Mouse (Mus musculus) gastrocnemius, postnatal 25 days (tissue): ENCODE measurements around the gene Stap2. TPM values are rescaled to one million over a fixed set of nuclear protein-coding genes. Genes with fewer than 3 reads are reported as not detected.

Experiments used
- DNase-seq: peaks from one replicate; pipeline ENCODE4 v3.0.0; 2022
- total RNA-seq, 2 experiments: library from RNA; stranded (reverse); gene quantifications; 1 replicate in 1 of 2; 2 replicates in 1 of 2; pipeline ENCODE4 v1.2.3; 2021

The Stap2 gene
- total RNA-seq, 2 experiments from 2014 or later: 2.6 to 4.9 TPM

DNA sequence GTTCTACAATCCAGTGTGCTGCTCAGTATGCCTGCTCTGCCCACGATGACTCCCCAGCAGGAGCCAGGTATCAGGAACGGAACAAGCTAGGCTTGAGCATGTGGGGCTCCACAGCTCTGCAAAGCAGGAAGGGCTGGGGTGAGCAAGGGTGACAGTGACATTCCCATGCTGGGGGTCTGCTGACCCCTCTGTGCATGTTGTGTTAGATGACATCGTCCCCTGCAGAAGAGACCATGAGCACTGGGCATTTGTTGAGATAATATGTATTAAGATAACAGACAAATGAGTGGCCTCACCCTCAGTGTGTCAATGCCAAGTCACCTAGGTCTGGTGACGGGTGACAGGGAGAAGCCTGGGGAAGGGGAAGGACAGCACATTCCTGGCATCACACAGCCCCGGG is 19.5 kb upstream of the Stap2 start:
- DNase-seq: no peak

DNA sequence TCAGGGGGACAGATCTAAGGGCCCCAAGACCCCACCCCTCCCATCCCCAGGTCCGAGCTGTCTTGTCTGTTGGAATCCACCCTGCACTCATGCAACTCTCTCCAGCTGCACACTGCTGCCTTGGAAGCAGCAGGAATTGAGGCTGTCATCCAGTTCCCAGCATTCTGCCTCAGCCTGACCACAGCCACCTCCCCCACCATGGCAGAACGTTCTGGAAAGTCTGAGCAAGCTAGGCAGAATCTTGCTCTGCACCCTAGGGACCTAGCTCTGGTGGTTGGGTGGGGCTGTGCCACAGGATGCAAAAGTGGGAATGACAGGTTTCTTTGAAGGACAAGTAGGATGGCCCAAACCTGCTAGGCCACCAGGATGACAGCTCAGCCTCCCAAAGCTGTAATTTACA is 19.1 kb upstream of the Stap2 start:
- no peak for DNase-seq

DNA sequence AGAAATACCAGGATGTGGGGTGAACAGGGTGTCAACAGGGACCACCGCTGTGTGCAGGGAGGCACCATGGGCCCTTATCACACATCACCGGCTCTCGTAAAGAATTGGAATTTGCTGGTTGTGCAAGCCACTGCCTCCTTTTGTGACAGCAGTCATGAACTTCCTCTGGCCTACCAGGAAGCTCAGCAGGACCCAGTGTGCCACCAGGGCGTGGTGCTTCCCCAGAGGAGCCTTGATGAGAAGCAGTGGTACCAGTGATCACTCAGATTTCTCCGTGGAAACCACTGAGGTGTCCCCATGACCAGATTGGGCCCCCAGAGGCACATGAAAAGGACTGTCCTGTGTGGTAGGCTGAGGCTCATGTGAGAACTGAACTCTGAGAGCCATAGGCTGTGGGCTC is 18.0 kb upstream of the Stap2 start:
- no peak for DNase-seq

DNA sequence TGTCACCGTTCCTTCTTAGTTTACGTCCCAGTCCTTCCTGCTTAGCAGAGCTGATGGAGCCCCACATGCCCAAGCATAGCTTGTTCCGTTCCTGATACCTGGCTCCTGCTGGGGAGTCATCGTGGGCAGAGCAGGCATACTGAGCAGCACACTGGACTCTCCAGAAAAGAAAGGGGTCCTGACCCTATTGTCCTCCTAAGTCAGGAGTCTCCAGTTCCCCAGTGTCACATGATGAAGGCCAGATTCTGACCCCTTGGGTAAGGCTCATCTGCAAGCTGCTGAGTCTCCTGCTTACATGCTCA is 17.6 kb upstream of the Stap2 start:
- DNase-seq: no peak

DNA sequence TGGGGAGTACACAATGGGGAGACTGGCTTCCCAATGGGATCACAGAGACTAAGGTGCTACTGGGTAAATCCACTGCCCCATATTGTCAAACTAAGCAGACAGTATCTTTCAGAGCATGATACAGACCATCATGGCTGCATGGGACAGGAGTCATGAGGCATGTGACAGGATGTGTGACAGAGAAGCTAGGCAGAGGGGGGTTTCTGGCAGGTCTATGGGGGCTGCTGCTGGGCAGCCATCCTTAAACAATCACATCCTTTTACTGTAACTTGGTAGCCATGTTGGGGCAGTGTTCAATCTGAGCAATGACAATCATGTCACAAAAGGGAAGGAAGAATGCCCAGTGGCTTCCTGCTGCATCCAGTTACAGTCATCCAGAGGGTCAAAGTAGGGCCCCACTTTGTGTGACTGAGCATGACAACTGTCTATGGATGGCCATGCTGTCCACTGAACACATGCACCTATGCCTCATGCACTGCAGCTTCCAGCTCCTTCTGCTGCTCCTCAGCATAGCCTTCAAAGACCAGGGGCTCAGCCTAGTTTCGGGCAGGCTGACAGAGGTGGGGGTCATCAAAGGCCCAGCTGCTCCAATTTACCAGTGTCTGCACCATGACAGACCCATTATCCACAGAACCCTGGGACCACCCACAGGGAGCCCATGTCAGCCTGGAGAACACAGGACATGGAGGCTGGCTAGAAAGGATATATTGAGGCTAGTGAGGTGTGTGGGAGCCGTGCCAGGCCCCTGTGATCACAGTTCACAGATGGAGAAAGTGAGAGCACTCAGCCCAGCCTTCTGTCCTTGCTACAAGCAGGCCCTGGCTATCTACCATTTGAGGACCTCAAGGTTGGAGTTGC is 17.0 kb upstream of the Stap2 start:
- DNase-seq: no peak

DNA sequence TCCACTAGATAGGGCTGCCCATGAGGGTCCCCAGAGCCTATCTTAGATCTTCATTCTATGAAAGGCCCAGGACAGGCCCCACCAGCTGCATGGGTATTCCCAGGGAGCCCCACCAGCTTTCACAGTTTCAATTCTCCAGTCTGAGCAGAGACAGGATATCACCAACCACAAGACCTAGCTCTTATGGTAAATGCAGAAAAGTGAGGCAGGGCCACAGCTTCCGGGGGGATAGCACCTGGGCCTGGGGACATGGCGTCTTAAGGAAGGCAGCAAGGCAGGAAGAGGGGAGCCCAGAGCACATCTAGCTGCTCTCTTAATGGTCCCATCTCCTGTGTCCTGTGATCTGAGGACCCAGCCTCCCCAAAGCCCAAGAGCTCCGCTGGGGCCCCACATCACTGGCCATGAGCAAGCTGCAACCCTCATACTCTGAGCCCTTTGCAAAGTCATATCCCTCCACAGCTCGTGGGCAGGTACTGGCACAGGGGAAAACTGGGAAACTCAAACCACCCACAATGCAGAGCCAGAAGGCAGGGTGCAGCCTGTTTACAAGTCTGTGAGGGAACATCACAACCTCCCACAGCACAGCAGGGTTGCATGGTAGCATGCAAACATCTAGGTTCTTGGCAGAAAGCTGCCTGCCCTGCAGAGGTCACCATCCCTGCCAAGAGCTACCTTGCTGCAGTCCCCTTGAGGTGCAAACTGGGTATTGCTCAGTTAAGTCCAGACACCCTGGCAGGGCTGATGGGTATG is 16.0 kb upstream of the Stap2 start:
- DNase-seq: no peak

DNA sequence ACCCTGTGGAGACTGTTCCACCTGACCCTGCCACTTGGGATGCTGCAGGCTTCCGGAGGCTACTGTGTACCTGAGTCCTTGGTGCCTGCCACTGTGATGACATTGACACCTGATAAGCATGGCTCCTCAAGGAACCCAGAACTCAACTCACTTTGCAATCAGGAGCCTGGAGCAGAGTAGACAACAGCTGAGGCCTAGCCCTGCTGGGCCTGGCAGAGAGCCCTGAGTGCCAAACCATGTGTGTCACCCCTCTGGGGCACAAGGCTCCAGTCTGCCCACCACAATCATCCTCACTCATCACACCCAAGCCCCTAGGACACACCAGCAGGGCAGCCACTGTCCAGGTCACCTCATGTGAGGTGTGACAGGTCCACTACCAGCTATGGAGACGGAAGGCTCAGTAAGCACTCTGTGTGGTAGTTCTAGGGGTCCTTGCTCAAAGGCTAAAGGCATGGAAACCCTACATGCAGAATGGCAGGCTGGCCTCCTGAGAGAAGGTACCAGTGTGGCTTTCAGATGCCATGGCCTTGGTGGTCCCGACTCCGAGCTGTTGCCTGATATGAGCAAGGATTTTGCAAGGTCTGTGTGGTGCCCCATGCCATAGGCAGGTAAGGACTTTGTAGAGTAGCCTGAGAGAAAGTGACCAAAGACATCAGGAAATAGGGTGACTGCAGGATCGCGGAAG is 15.2 kb upstream of the Stap2 start:
- DNase-seq: no peak

DNA sequence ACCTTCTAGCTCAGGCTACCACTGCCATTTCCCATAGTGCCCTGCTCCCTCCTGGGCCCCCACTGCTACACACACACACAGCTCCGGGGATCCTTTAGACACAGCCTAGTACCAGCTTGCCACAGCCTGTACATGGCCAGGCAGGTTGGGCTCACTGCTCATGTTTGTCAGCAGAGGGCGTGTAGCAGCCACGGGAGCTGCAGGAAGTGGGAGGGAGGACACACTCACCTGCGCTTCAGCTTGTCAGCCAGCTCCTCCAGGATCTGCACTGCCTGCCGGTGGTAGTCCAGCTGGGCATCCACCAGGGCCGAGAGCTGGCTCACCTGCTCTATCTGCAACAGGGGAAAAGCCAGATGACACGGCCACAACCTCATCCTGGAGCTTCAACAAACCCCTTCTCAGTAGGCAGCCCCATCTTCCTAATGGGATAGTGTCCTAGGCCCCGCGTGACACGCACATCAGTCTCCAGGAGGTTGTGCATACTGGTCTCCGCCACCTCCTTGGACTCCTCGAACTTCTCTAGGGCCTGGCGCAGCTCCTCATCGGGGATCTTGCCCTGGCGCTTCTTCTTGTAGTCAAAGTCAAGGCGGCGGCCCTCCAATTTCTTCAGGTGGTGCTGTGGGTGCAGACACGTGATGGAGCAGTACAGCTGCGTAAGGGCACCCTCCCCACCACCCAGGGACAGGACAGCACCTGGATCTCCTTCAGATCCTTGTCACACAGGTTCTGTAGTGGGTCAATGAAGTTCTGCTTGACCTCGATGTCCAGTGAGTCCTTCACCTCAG is 13.2 kb upstream of the Stap2 start:
- no peak for DNase-seq

DNA sequence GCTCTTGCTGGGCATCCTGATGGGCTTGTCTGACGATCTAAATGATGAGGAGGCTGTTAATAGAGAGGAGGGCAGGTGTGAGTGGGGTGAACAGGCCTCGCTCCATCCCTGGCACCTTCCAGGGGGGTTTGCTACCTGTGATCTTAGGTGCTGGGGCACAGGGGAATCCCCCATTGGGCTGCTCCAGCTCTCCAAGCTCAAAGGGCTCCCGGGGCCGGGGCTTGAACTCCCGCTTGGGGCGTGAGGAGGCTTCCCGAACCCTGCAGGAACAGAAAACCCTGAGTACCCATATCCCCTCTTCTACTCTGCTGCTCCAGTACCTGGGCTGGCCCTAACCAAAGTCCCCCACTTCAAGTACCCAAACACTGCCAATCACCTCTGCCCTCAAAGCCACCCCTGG is 12.5 kb upstream of the Stap2 start:
- DNase-seq: no peak

DNA sequence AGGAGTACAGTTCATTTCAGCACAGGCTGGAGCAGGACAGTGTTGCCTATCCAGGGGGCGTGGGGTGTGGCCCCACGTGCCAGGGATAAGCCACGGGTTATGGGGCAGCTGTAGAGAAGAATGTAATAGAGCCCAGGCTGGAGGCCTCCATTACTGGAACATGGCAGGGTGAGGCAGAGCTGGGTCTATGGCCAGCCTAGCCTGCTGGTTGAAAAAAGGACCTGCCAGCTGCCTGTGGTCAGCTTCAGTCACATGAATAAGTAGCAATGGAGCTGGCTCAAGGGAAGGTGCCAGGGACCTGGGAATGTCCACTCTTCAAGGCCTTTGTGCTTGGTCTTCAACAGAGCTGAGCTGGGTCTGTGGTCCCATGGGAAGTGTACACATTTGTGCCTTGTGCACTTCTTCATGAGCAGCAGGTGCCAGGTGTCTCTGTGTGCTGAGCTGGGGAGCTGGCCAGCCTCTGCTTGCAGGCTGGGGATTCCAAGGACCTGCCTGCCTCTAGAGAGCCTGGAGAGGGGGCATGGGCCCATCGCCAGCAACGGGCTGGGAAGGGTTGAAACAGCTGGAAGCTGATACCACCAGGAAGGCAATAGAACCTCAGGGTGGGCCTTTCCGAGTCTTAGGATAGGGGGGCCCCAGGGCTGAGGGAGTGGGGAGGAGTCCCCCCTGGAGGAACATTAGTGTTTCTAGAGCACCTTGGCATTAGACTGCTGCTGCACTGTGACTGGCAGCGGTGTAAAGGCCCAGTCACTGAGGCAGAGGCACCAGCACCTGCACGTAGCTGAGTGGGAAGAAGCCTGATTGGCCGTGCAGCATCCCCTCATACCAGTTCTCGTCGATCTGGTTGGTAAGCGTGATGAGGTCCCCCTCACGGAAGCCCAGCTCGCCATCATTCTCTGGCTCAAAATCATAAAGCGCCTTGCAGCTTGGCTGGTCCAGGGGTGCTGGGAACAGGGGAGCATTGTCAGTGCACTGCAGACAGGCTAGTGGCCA is 11.7 kb upstream of the Stap2 start:
- DNase-seq: no peak

DNA sequence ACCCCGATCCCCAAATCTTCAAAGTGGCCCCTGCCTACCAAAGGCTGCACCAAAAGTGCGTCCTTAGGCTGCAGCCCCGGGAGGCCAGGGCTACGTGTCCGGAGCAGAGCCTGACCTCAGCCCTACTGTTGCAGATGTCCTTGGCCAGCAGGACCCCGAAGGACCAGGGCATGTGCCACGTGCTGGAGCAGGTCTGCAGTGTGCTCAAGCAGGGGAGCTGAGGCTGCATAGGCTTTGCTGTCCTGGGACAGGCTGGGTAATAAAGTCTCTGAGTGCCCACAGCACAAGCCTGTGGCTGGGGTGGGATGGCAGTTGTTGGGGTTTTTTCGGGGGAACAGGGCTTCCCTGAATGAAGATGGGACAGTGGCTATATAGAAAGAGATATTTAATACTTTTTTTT is 11.0 kb upstream of the Stap2 start:
- DNase-seq: no peak

DNA sequence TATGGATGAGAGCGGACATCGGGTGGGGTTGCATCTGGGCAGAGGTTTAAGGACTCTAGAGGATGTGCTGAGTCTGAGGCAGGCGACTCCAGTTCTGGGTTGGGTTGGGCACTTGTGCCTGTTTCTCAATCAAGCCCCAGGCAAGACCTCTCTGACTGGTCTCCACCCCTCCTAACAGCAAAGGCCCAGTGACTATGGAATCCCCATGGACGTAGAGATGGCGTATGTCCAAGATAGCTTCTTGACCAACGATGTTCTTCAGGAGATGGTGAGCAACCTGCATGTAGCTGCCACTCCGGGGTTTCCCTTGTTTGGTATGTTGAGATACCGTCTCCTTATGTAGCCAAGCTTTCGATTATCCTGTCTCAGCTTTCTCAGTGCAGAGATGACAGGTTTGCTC is 9.9 kb upstream of the Stap2 start:
- DNase-seq: no peak

DNA sequence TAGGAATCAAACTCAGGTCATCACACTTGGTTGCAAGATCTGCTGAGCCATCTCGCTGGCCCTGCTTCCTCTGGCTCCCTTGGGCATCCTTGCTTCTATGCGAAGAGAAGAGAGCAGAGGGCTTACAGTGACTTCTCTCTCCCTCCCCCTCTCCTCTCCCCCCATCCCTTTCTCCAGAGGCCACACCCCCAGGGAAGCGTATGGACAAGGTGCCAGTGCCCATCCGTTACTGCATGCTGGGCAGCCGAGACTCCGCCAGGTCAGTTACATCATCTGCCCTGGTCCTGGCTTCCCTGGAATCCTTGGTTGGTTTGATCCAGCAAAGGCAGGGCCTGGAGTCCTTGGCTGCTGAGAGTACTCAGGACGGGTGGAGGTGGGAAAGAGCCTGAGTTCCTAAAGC is 6.1 kb upstream of the Stap2 start:
- no peak for DNase-seq

DNA sequence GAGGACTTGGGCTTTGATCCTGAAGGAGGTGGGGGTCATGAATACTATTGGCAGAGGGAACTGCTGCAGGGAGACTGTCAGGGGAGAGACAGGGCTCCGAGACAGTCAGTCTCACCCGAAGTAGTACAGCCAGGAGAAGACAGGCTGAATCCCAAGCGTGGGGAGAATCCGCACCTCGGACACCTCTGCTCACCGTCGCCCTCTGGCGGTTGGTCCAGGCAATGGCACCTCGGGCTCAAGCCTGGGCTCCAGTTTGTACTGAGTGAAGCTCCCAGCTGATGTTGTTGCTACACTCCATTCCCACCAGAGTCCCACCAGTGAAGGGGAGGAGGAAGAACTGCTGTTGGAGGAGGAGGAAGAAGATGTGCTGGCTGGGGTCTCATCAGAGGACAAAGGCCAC is 5.3 kb upstream of the Stap2 start:
- peak; percentile 67 for DNase-seq

DNA sequence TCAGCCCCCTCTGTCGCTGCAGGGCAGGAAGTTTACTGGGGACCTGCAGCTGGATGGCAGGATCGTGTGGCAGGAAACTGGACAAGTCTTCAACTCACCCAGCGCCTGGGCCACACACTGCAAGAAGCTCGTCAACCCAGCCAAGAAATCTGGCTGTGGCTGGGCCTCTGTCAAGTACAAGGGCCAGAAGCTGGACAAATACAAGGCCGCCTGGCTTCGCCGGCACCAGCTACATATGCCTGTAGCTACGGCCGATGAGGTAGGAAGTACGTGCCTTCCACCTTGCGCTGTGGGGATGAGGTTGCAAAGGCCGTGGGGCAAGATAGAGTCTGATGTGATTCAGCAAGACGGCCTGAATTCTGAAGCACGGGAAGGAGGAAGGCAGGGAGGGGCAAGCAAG is 4.9 kb upstream of the Stap2 start:
- no peak for DNase-seq

DNA sequence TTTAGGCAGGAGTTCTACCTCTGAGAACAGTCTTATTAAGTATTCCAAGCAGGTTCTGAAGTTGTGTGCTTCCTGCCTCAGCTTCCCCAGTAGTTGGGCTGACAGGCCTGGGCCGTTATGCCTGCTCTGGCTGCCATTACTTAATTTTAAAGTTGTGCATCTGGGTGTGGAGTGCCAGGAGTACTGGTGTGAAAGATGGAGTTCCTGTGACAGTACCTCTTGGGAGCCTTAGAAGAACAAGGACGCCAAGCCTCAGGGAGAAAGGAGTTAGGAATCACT is 4.5 kb upstream of the Stap2 start:
- no peak for DNase-seq

DNA sequence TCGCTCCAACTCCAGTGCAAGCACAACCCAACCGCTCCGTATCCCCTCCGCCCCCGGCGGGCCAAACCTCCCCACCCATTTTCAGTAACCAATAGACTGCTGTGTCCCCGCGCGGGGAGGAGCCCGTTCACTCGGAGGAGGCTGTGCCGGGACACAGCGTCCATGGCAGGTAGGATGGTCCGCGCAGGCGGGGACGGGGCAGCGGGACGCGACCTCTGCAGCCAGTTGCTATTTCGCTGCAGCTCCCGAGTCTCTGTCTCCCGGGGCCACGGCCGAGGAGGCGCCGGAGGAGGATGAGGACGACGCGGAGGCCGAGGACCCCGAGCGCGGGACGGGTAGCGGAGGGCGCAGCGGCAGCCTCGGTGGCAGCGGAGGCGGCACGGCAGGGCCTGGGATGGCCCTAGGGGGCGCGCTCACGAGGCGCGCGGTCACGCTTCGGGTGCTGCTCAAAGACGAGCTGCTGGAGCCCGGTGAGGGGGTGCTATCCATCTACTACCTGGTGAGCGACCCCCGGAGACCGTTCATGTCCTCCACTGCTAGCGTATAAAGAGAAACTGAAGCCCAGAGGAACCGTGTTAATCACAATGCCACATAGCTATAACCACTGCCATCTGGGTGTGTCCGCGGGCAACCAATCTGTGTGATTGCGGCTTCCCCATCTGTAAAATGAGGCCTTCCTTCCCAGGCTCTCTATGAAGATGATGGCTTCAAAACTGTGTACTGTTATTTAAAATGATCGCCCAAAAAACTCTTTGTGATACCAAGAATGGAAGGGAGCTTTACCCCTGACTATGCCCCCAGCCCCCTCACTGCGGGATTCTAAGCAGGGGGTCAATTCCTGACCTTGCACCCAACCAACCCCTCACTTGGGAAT is 3.9 kb upstream of the Stap2 start:
- DNase-seq: peak; percentile 91

DNA sequence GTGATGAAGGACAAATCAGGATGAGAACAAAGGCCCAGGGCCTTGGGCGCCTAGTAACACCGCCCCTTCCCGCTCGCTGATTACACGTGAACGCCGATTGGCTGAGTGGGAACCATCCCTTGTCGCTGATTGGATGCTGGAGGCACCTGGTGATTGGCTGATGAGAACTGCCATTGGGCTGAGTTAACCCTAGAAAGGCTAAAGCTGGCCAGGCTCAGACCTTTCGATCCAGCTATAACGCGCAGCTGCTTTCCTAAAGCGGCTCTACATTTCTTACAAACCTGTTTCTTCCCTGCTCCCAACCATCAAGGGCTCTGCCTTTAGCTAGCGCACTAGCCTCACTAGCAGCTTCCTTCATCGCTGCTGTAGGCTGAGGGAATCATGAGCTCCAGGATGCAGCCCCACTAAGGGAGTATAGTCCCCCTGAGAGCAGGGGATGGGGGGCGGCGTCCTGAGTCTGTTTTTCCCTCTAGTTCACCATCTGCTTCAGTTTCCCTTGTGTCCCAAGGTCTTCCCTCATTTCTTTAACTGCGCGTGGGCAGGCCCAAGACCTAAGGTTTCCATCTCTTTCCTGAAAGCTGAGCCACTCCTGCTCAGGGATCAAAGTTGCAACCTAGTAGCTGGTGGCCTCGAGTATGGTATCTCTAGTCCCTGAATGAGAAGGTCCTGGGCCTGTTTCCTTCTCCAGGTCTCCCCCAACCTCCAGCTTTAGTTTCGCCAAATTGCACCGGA is 3.1 kb upstream of the Stap2 start:
- DNase-seq: peak; percentile 92

DNA sequence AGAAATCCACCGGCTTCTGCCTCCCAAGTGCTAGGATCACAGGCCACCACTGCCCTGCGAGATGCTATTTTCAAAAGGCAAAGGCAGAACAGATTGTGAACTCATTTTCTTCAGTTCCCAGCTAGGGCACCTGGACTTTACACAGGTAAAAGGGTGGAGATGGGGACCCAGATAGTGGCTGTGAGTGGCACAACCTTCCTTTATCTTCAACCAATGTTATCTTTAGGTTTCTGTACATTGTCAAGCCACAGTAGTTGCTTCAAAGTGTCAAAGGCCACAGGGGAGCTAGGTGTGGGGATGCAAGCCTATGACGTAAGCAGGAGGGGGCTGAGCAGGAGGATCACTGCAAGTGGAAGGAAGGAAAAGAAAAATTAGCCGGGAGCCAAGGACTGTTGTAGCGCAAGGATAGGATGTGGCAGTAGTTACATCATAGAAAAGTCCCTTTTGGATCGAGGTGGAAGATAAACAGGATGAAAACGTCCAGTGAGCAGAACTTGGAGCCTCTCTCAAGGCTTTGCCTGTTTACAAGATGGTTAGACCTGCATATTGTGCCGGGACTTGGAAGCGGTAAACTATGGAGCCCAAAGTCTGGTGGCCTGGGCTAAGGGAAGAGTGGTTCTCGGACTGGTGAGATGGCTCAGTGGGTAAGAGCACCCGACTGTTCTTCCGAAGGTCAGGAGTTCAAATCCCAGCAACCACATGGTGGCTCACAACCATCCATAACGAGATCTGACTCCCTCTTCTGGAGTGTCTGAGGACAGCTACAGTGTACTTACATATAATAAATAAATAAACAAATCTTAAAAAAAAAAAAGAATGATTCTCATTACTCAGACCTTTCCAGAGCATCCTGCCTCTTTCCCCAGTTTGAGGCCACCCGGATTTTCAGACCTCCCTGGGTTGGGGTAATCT is 2.3 kb upstream of the Stap2 start:
- no peak for DNase-seq
